Mouse (Mus musculus) liver, adult 10 weeks (tissue): ENCODE measurements around the gene Xlr4c. TPM values are rescaled to one million over a fixed set of nuclear protein-coding genes. Genes with fewer than 3 reads are reported as not detected.

Source experiments
- polyA plus RNA-seq: library from polyadenylated mRNA; stranded (reverse); fragments of 350-450 nt; fragmentation: Illumina TruSeq; extraction: RNeasy Lipid Tissue Mini Kit (QIAGEN cat#74804); gene quantifications from one replicate; pipeline ENCODE4 v1.2.3, GENCODE M21; 2014; ENCODE audit warnings: low read depth, low replicate concordance

Gene Xlr4c
- polyA plus RNA-seq: not detected

DNA sequence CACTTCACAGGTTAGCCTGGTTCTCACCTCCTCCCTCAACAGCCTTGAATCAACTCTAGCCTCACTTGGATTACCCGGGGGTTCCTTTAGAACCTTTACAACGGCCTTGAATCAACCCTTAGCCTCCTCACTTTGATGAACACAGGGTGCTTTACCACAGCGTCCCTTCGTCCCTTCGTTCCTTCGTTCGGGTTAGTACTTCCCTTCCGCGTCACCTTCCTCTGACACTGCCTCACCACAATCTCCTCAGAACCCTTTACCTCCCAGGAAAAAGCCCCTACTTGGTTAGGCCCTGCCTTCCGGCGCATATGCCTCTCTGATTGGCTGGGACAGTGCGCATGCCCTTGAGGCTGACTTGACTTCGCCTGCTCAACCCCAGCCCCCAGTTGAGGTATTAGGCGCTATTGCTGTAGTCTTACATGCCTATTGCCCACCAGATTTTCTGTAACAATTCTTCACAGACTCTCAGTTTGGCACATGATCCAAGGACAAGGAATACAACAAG lies at the start of gene Xlr4c:
Gene Xlr4c, minus strand, starts transcription at position 310 of the 505 bp plus-strand sequence.

DNA sequence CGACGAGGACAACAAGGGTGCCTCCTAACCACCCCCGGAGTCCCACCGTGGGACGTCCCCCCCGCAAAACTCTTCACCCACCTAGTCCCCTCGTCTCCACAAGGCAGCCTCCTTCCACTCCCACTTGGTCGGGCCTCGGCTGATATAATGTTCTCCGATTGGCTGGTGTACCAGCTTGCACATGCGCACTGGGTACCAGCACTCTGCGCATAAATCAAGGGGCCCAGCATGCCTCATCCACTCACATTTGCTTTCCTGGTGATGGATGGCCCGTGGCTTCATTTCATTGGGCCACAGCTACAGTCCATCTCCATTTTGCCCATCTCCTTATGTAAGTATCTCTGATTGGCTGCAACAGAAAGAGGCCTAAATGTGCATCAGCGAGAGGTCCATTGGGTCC lies 22.3 kb upstream of the Xlr4c start, which contains the start of gene Xlr3c:
Gene Xlr3c, minus strand, starts transcription at position 121 of the 400 bp plus-strand sequence.

DNA sequence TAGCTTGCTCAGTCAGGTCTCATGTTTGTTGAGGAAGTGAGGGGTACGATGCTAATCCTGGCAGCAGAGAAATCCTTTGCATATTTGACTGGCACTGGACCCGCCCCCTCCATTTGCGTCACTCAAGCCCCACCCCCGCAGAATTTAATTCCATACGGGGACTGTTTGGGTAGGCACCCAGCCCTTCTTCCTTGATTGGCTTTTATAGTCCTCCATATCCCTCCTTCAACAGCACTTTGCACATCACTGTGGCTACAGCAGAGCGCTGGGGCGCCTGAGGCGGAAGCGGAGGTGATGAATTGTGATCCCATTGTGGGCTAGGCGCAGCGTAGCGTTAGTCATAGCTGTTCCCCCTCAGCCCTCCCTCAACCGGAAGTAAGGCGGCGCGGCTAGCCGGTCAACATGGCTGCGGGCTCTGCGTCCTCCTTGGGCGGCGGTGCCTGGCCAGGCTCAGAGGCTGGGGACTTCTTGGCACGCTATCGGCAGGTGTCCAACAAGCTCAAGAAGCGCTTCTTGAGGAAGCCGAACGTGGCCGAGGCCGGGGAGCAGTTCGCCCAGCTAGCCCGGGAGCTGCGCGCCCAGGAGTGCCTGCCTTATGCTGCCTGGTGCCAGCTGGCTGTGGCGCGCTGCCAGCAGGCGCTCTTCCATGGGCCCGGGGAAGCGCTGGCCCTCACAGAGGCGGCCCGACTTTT lies 14.9 kb downstream of the Xlr4c start, which contains the start of gene F8a:
Gene F8a, plus strand, starts transcription at position 378 of the 692 bp plus-strand sequence.

DNA sequence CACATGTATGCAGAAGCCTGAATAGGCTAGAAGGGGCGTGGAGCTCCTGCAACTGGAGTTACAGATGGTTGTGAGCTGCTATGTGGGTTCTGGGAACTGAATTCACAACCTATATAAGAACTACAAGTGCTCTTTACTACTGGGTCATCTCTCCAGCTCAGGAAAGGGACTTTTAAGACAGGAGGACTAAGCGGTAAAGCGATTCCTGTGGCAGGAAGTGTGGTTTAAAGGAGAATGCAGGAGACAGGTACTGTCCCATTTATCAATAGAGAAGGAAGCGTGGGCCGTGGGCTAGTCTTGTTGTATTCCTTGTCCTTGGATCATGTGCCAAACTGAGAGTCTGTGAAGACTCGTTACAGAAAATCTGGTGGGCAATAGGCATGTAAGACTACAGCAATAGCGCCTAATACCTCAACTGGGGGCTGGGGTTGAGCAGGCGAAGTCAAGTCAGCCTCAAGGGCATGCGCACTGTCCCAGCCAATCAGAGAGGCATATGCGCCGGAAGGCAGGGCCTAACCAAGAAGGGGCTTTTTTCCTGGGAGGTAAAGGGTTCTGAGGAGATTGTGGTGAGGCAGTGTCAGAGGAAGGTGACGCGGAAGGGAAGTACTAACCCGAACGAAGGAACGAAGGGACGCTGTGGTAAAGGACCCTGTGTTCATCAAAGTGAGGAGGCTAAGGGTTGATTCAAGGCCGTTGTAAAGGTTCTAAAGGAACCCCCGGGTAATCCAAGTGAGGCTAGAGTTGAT lies 28.9 kb downstream of the Xlr4c start, which contains the start of gene Xlr4b:
Gene Xlr4b, plus strand, starts transcription at position 515 of the 746 bp plus-strand sequence.

DNA sequence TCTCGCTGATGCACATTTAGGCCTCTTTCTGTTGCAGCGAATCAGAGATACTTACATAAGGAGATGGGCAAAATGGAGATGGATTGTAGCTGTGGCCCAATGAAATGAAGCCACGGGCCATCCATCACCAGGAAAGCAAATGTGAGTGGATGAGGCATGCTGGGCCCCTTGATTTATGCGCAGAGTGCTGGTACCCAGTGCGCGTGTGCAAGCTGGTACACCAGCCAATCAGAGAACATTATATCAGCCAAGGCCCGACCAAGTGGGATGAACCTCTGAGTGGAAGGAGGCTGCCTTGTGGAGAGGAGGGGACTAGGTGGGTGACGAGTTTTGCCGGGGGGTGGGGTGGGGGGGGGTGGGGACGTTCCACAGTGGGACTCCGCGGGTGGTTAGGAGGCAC lies 51.0 kb downstream of the Xlr4c start, which contains the start of gene Xlr3b:
Gene Xlr3b, plus strand, starts transcription at position 274 of the 400 bp plus-strand sequence.

Other genes starting within 250 kb of the Xlr4c start
- not detected for gene Pnma5, start 206.0 kb downstream of the Xlr4c start, polyA plus RNA-seq
- gene Pnma3, start 178.3 kb downstream of the Xlr4c start, polyA plus RNA-seq: not detected
- 0.58 TPM for gene Xlr4a, start 160.7 kb downstream of the Xlr4c start, polyA plus RNA-seq
- gene Xlr3a, start 146.0 kb downstream of the Xlr4c start, polyA plus RNA-seq: 19.4 TPM
- not detected for gene Gm14685, start 126.1 kb downstream of the Xlr4c start, polyA plus RNA-seq
- gene Xlr5b, start 94.3 kb downstream of the Xlr4c start, polyA plus RNA-seq: not detected
- gene DXBay18, start 93.7 kb downstream of the Xlr4c start, polyA plus RNA-seq: not detected
- not detected for gene Spin2d, start 66.1 kb downstream of the Xlr4c start, polyA plus RNA-seq
- gene Xlr3b, start 50.9 kb downstream of the Xlr4c start, polyA plus RNA-seq: 1.2 TPM
- gene Xlr4b, start 28.8 kb downstream of the Xlr4c start, polyA plus RNA-seq: 1.3 TPM
- gene F8a, start 14.8 kb downstream of the Xlr4c start, polyA plus RNA-seq: 4.0 TPM
- not detected for gene Xlr3c, start 22.3 kb upstream of the Xlr4c start, polyA plus RNA-seq
- not detected for gene Xlr5a, start 49.8 kb upstream of the Xlr4c start, polyA plus RNA-seq
- gene Xlr5c, start 49.8 kb upstream of the Xlr4c start, polyA plus RNA-seq: not detected
- gene Gm45015, start 93.7 kb upstream of the Xlr4c start, polyA plus RNA-seq: not detected
- gene Zfp275, start 99.5 kb upstream of the Xlr4c start, polyA plus RNA-seq: 6.0 TPM
- gene Gm18336, start 155.6 kb upstream of the Xlr4c start, polyA plus RNA-seq: not detected
- gene Zfp92, start 168.0 kb upstream of the Xlr4c start, polyA plus RNA-seq: not detected
- not detected for gene Trex2, start 192.2 kb upstream of the Xlr4c start, polyA plus RNA-seq
- gene Haus7, start 215.9 kb upstream of the Xlr4c start, polyA plus RNA-seq: 8.2 TPM
- gene Bgn, start 240.5 kb upstream of the Xlr4c start, polyA plus RNA-seq: 75.2 TPM